Mouse (Mus musculus): ENCODE measurements around the gene Foxn4. TPM values are rescaled to one million over a fixed set of nuclear protein-coding genes. Genes with fewer than 3 reads are reported as not detected.

Gene Foxn4
- polyA plus RNA-seq, 1 experiment from 2014 or later = 0.12 TPM

DNA sequence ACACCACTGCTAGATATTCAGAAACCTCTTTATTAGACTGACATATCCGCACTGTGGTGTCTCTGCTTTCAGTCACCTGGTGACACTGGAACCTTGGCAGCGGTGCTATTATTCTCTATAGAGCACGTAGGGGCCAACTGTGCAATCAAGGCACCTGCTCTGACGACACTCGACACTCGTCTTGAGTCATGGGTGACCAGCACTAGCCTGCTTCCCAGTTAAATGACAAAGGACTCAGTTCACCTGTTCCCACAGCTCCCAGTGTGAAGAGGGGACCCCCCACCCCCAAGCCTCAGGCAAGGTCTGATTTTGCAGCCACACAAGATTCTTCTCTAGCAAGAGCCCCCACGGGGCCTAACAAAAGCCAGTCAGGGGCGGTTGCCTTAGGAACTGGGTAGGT, 1.7 kb upstream of the Foxn4 start:
- Histone ChIP-seq H3K9me3 (replicated peaks) (no peaks in the 10 kb centered on the region), H3K4me1 (peaks cover 40% of the 10 kb centered on the region), H3K36me3 (ENCODE audit: poor library complexity, severe bottlenecking) (no peaks in the 10 kb centered on the region), H3K4me2 (no peak overlapping the region), H3K9ac (no peak overlapping the region), H3K4me3 (0 out of 2 replicates have a peak overlapping the region, but pooled peaks have one; percentile 4), H3K27me3 (peaks cover 90% of the 10 kb centered on the region), H3K27ac (no peak overlapping the region)
- WGBS = 4% methylated on average over 8 of the region's 8 CpGs
- ATAC-seq = no peak

DNA sequence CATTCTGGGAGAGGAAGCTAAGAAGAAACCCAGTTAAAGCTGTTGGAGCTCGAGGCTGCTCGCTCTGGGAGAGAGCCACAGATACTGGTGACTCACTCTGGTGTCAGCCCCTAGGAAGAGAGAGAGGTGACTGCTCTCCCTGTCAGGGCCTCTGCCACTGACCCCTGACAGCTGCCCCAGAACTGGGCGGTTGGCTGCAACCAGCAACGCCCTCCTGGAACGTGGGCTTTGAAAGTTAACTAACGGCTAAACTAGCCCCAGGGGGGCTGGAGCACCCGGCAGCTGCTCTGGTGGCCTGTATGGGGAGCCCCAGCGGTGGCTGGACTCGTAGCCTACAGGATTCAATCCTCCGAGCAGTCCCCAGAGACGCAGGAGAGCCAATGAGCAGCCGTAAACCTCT, 3.6 kb downstream of the Foxn4 start:
- WGBS = 20% methylated on average over 12 of the region's 12 CpGs
- H3K27ac ChIP-seq = no peak overlapping the region
- no peaks in the 10 kb centered on the region for H3K36me3 ChIP-seq (ENCODE audit: poor library complexity, severe bottlenecking)
- no peak overlapping the region for H3K4me3 ChIP-seq
- peaks cover 30% of the 10 kb centered on the region for H3K4me1 ChIP-seq
- no peak overlapping the region for H3K4me2 ChIP-seq
- H3K27me3 ChIP-seq = peaks cover 77% of the 10 kb centered on the region
- H3K9ac ChIP-seq = no peak overlapping the region; the same call in 1 of the 2 replicates
- no peak for ATAC-seq
- no peaks in the 10 kb centered on the region for H3K9me3 ChIP-seq (replicated peaks)

- Histone ChIP-seq H3K27me3 (peaks cover 75% of the 10 kb centered on the region), H3K9ac (no peak overlapping the region; the same call in 1 of the 2 replicates), H3K4me3 (no peak overlapping the region), H3K4me2 (no peak overlapping the region), H3K27ac (no peak overlapping the region), H3K9me3 (replicated peaks) (no peaks in the 10 kb centered on the region), H3K4me1 (peaks cover 29% of the 10 kb centered on the region), H3K36me3 (ENCODE audit: poor library complexity, severe bottlenecking) (no peaks in the 10 kb centered on the region)
- no peak for ATAC-seq
- WGBS = 66% methylated on average over 7 of the region's 7 CpGs
Observed at GRCm38 (mm10) chr5:114269499-114269898, 4.1 kb downstream of the Foxn4 start.

- 36% methylated on average over 7 of the region's 7 CpGs for WGBS
- no peak overlapping the region for H3K4me2 ChIP-seq
- H3K4me1 ChIP-seq = peaks cover 26% of the 10 kb centered on the region
- H3K9me3 ChIP-seq (replicated peaks) = no peaks in the 10 kb centered on the region
- peaks cover 67% of the 10 kb centered on the region for H3K27me3 ChIP-seq
- H3K27ac ChIP-seq = no peak overlapping the region
- no peak overlapping the region for H3K4me3 ChIP-seq
- no peaks in the 10 kb centered on the region for H3K36me3 ChIP-seq (ENCODE audit: poor library complexity, severe bottlenecking)
- no peak overlapping the region for H3K9ac ChIP-seq
- no peak for ATAC-seq
Observed at GRCm38 (mm10) chr5:114268646-114269045, 5.0 kb downstream of the Foxn4 start.

DNA sequence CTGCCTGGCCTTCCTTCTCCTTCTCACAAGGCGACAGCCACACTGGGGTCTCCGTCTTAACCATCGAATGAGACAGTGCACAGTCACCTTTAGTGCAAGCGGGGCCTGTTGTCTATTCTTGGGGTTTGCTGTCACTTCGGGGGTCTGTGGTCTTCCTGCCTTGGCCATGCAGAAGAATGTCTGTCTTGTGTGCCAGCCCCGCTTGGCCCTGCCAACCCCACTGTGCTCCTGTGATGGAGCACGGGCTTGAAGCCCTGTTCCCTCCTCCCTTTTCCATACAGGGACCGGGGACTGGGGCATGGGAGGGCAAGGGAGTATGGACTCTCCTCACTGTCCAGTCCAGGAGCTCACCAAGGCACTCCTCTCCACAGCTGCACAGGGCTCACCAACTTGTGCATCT, 8.8 kb downstream of the Foxn4 start:
- H3K4me2 ChIP-seq = no peak overlapping the region
- H3K9me3 ChIP-seq (replicated peaks) = no peaks in the 10 kb centered on the region
- no peak for ATAC-seq
- H3K36me3 ChIP-seq (ENCODE audit: poor library complexity, severe bottlenecking) = no peaks in the 10 kb centered on the region
- no peak overlapping the region for H3K9ac ChIP-seq
- 88% methylated on average over 8 of the region's 8 CpGs for WGBS
- peaks cover 18% of the 10 kb centered on the region; the same call in 1 of the 2 replicates for H3K4me1 ChIP-seq
- no peak overlapping the region for H3K27ac ChIP-seq
- no peak overlapping the region for H3K4me3 ChIP-seq
- peaks cover 28% of the 10 kb centered on the region for H3K27me3 ChIP-seq

GRCm38 (mm10) chr5:114264030-114264459, 9.6 kb downstream of the Foxn4 start:
- Histone ChIP-seq H3K27ac (no peak overlapping the region), H3K4me1 (peaks cover 14% of the 10 kb centered on the region; the same call in 1 of the 2 replicates), H3K27me3 (peaks cover 21% of the 10 kb centered on the region), H3K36me3 (ENCODE audit: poor library complexity, severe bottlenecking) (no peaks in the 10 kb centered on the region), H3K4me2 (no peak overlapping the region), H3K4me3 (no peak overlapping the region), H3K9me3 (replicated peaks) (no peaks in the 10 kb centered on the region), H3K9ac (no peak overlapping the region)
- peak; percentile 59 for ATAC-seq
- 63% methylated on average over 8 of the region's 8 CpGs for WGBS

DNA sequence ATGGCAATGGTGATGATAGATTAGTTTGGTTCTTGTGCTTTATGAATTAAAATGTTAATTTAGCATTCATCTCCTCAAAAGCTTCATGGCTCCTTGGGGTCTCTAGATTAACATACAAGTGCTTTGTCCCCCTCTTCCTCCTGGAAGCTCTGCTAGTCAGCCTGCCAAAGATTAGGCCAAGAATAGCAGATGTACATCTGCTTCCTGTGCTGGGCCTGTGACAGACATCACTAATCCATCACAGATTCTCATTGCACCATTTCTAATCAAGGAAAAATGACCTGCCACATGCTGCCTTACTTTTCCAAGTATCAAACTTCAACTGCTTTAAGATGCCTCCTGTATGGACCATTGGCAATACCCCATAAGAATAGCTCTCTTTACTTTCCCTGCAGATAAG, 12.1 kb downstream of the Foxn4 start:
- H3K9ac ChIP-seq = no peak overlapping the region
- H3K36me3 ChIP-seq (ENCODE audit: poor library complexity, severe bottlenecking) = no peaks in the 10 kb centered on the region
- H3K27ac ChIP-seq = no peak overlapping the region
- H3K4me1 ChIP-seq = 0 out of 2 replicates have a peak, but pooled peaks cover 5% of the 10 kb centered on the region
- H3K4me2 ChIP-seq = no peak overlapping the region
- H3K9me3 ChIP-seq (replicated peaks) = no peaks in the 10 kb centered on the region
- no peak overlapping the region for H3K4me3 ChIP-seq
- peaks cover 3% of the 10 kb centered on the region; the same call in 1 of the 2 replicates for H3K27me3 ChIP-seq
- no peak for ATAC-seq

DNA sequence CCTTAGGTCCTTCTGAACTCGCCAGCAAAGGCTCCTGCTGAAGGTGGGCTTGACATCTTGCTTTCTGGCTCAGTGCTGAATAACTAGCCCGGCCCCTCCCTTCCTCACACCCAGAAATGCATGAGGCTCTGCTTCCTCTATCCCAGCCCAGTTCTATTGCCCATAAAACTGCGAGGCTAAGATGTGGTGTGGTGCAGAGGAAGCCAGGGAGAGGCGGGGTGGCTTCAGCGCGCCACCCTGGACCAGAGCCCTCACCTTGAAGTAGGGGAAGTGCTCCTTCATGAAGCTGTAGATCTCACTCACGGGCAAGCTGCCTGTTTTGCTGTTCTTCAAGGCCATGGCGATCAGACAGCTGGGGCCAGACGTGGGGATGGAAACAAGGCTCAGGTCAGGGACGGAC, 14.1 kb downstream of the Foxn4 start:
- no peak for ATAC-seq

GRCm38 (mm10) chr5:114248174-114248589, 25.4 kb downstream of the Foxn4 start:
- 16% methylated on average over 14 of the region's 14 CpGs for WGBS
- Histone ChIP-seq H3K9me3 (replicated peaks) (no peaks in the 10 kb centered on the region), H3K4me1 (0 out of 2 replicates have a peak, but pooled peaks cover 3% of the 10 kb centered on the region), H3K27ac (no peak overlapping the region), H3K4me3 (no peak overlapping the region), H3K4me2 (peak overlapping the region; percentile 45), H3K36me3 (ENCODE audit: poor library complexity, severe bottlenecking) (no peaks in the 10 kb centered on the region), H3K9ac (0 out of 2 replicates have a peak overlapping the region, but pooled peaks have one; percentile 43), H3K27me3 (peaks cover 3% of the 10 kb centered on the region; the same call in 1 of the 2 replicates)
- peak; percentile 74 for ATAC-seq

More for the DNA sequence above, 14.1 kb downstream of the Foxn4 start:
- Histone ChIP-seq H3K9ac (no peak overlapping the region), H3K4me2 (no peak overlapping the region), H3K27me3 (no peaks in the 10 kb centered on the region), H3K36me3 (ENCODE audit: poor library complexity, severe bottlenecking) (no peaks in the 10 kb centered on the region), H3K27ac (no peak overlapping the region), H3K9me3 (replicated peaks) (no peaks in the 10 kb centered on the region), H3K4me1 (0 out of 2 replicates have a peak, but pooled peaks cover 5% of the 10 kb centered on the region), H3K4me3 (no peak overlapping the region)
- WGBS = 82% methylated on average over 10 of the region's 10 CpGs

- Histone ChIP-seq H3K4me3 (no peak overlapping the region), H3K27me3 (no peaks in the 10 kb centered on the region), H3K27ac (no peak overlapping the region), H3K9ac (no peak overlapping the region), H3K4me2 (no peak overlapping the region), H3K9me3 (replicated peaks) (no peaks in the 10 kb centered on the region), H3K36me3 (ENCODE audit: poor library complexity, severe bottlenecking) (no peaks in the 10 kb centered on the region), H3K4me1 (0 out of 2 replicates have a peak, but pooled peaks cover 3% of the 10 kb centered on the region)
- 79% methylated on average over 7 of the region's 7 CpGs for WGBS
- no peak for ATAC-seq
Observed at GRCm38 (mm10) chr5:114246465-114246864, 27.1 kb downstream of the Foxn4 start.

DNA sequence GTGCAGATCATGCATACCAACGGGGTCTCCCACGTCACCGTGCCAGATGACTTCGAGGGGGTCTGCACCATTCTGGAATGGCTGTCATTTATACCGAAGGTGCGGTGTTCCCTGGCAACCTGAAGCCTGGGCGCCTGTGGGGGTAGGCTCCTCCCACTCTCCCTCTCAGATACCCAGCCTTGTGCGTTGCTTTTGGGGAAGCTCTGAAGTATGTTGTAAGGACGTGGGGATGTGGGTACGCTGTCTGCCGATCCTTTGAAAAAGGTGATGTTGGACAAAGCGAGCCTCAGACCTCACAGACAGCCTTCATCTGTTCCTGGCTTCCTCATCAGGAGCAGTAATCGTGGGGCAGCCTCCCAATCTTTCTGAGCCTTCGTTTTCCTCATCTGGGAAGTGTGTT, 33.9 kb downstream of the Foxn4 start:
- no peaks in the 10 kb centered on the region for H3K27me3 ChIP-seq
- WGBS = 45% methylated on average over 14 of the region's 14 CpGs
- H3K4me2 ChIP-seq = no peak overlapping the region
- H3K4me3 ChIP-seq = no peak overlapping the region
- H3K9me3 ChIP-seq (replicated peaks) = no peaks in the 10 kb centered on the region
- H3K36me3 ChIP-seq (ENCODE audit: poor library complexity, severe bottlenecking) = no peaks in the 10 kb centered on the region
- H3K27ac ChIP-seq = no peak overlapping the region
- ATAC-seq = no peak
- peaks cover 5% of the 10 kb centered on the region; the same call in 1 of the 2 replicates for H3K4me1 ChIP-seq
- H3K9ac ChIP-seq = no peak overlapping the region

GRCm38 (mm10) chr5:114238924-114239323, 34.7 kb downstream of the Foxn4 start:
- no peak overlapping the region for H3K4me2 ChIP-seq
- no peaks in the 10 kb centered on the region for H3K36me3 ChIP-seq (ENCODE audit: poor library complexity, severe bottlenecking)
- no peaks in the 10 kb centered on the region for H3K9me3 ChIP-seq (replicated peaks)
- no peak overlapping the region for H3K4me3 ChIP-seq
- WGBS = 34% methylated on average over 7 of the region's 7 CpGs
- H3K4me1 ChIP-seq = peaks cover 5% of the 10 kb centered on the region; the same call in 1 of the 2 replicates
- ATAC-seq = no peak
- H3K27ac ChIP-seq = no peak overlapping the region
- no peaks in the 10 kb centered on the region for H3K27me3 ChIP-seq
- H3K9ac ChIP-seq = no peak overlapping the region

DNA sequence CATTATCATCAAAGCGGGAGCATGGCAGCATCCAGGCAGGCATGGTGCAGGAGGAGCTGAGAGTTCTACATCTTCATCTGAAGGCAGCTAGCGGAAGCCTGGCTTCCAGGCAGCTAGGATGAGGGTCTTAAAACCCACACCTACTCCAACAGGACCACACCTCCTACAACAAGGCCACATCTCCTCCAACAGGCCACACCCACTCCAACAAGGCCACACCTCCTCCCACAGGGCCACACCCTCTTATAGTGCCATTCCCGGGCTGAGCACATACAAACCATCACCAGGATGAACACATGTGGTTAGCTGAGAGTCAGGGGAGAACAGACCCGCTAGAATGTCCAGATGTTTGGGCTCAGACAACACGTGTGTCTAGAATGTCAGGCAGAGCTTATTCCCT, 44.7 kb downstream of the Foxn4 start:
- ATAC-seq = no peak
- no peak overlapping the region for H3K27ac ChIP-seq
- no peak overlapping the region for H3K4me3 ChIP-seq
- no peak overlapping the region for H3K9ac ChIP-seq
- no peak overlapping the region for H3K4me2 ChIP-seq
- H3K36me3 ChIP-seq (ENCODE audit: poor library complexity, severe bottlenecking) = no peaks in the 10 kb centered on the region
- 85% methylated on average over 5 of the region's 5 CpGs for WGBS
- no peaks in the 10 kb centered on the region for H3K27me3 ChIP-seq
- no peaks in the 10 kb centered on the region for H3K4me1 ChIP-seq
- peaks cover 21% of the 10 kb centered on the region; the same call in 1 of the 2 replicates for H3K9me3 ChIP-seq (replicated peaks)

All from forebrain, embryonic 13.5 days (tissue).